Mouse (Mus musculus): Measurements from ENCODE around the gene Olfr1392. TPM values are rescaled to one million over a fixed set of nuclear protein-coding genes. Genes with fewer than 3 reads are reported as not detected.

Gene Olfr1392
- polyA plus RNA-seq, 1 experiment = not detected

- no peak for DNase-seq (ENCODE audit: low read depth in 1 of 2, low spot score in 2 of 2)
- TF ChIP-seq POLR2A (IDR thresholded peaks at IDR 0.05; ENCODE audit: low read depth, low read length) = no peak
- TF ChIP-seq CTCF (IDR thresholded peaks at IDR 0.05; ENCODE audit: extremely low read depth, insufficient read depth, insufficient read length, insufficient replicate concordance) = no peak
- WGBS = 22% methylated on average over 4 of the region's 4 CpGs
- no peaks in the 10 kb centered on the region for H3K36me3 ChIP-seq (ENCODE audit: control insufficient read depth, insufficient read depth, low read length)
- H3K27ac ChIP-seq (ENCODE audit: insufficient read depth, low read length) = no peak overlapping the region
- no peaks in the 10 kb centered on the region for H3K27me3 ChIP-seq (ENCODE audit: control insufficient read depth, insufficient read depth, low read length)
- H3K4me1 ChIP-seq (ENCODE audit: control insufficient read depth, insufficient read depth, insufficient read length) = no peaks in the 10 kb centered on the region
- no peak overlapping the region for H3K4me3 ChIP-seq (ENCODE audit: extremely low read depth, insufficient read depth, insufficient read length)
Observed at GRCm38 (mm10) chr11:49337150-49337832, 52.2 kb downstream of the Olfr1392 start.

Other genes starting within 250 kb of the Olfr1392 start
- gene 9930111J21Rik2, start 234.0 kb upstream of the Olfr1392 start, polyA plus RNA-seq (2012; rRNA removed) = 10.8 and 11.0 TPM in 2 replicates
- gene Tgtp2, start 221.1 kb upstream of the Olfr1392 start, polyA plus RNA-seq (2012; rRNA removed) = 7.1 and 19.6 TPM in 2 replicates
- gene Ifi47, start 208.7 kb upstream of the Olfr1392 start, polyA plus RNA-seq (2012; rRNA removed) = 16.8 and 16.9 TPM in 2 replicates
- gene Olfr1396, start 170.4 kb upstream of the Olfr1392 start, polyA plus RNA-seq (2012; rRNA removed) = 0.05 and 0.41 TPM in 2 replicates
- gene Olfr1395, start 143.0 kb upstream of the Olfr1392 start, polyA plus RNA-seq (2012; rRNA removed) = not detected in 2 replicates
- gene Olfr1394, start 130.9 kb upstream of the Olfr1392 start, polyA plus RNA-seq (2012; rRNA removed) = not detected in 2 replicates
- gene Btnl9, start 98.1 kb upstream of the Olfr1392 start, polyA plus RNA-seq (2012; rRNA removed) = 3.9 and 6.9 TPM in 2 replicates
- gene Zfp62, start 82.0 kb upstream of the Olfr1392 start, polyA plus RNA-seq (2012; rRNA removed) = 1.4 and 2.4 TPM in 2 replicates
- 222 and 255 TPM in 2 replicates for gene Mgat1, start 41.1 kb upstream of the Olfr1392 start, polyA plus RNA-seq (2012; rRNA removed)
- gene Olfr1393, start 7.0 kb upstream of the Olfr1392 start, polyA plus RNA-seq (2012; rRNA removed) = 0.06 TPM in 2 replicates
- not detected in 2 replicates for gene Olfr10, start 19.5 kb downstream of the Olfr1392 start, polyA plus RNA-seq (2012; rRNA removed)
- gene Olfr1391, start 37.5 kb downstream of the Olfr1392 start, polyA plus RNA-seq (2012; rRNA removed) = not detected in 2 replicates
- gene Olfr1390, start 49.9 kb downstream of the Olfr1392 start, polyA plus RNA-seq (2012; rRNA removed) = not detected in 2 replicates
- not detected in 2 replicates for gene Olfr1389, start 137.8 kb downstream of the Olfr1392 start, polyA plus RNA-seq (2012; rRNA removed)
- 0.08 TPM in 1 of 2 replicates, not detected in the other for gene Olfr1388, start 151.3 kb downstream of the Olfr1392 start, polyA plus RNA-seq (2012; rRNA removed)
- gene Olfr1387, start 170.1 kb downstream of the Olfr1392 start, polyA plus RNA-seq (2012; rRNA removed) = not detected in 2 replicates
- gene Olfr1386, start 179.8 kb downstream of the Olfr1392 start, polyA plus RNA-seq (2012; rRNA removed) = not detected in 2 replicates
- gene Olfr1385, start 203.8 kb downstream of the Olfr1392 start, polyA plus RNA-seq (2012; rRNA removed) = not detected in 2 replicates
- not detected in 2 replicates for gene Olfr1384, start 221.4 kb downstream of the Olfr1392 start, polyA plus RNA-seq (2012; rRNA removed)
- not detected in 2 replicates for gene Olfr1383, start 234.4 kb downstream of the Olfr1392 start, polyA plus RNA-seq (2012; rRNA removed)
- gene Olfr1382, start 243.0 kb downstream of the Olfr1392 start, polyA plus RNA-seq (2012; rRNA removed) = not detected in 2 replicates

Data from spleen, adult 2 months (tissue).